Mouse (Mus musculus) brain, embryonic 14.5 days (tissue): ENCODE measurements around the gene Fut8.

Experiments used
- CTCF ChIP-seq: fragments of 200-500 bp; IDR thresholded peaks from 2 replicates; pipeline ENCODE4 v1.5.1; 2012; ENCODE audit warnings: inconsistent platforms, mild to moderate bottlenecking, moderate library complexity, borderline replicate concordance; ENCODE audit not compliant: insufficient read depth, insufficient read length; ENCODE audit errors: extremely low read depth
- POLR2A ChIP-seq: fragments of 200-500 bp; IDR thresholded peaks from 2 replicates; pipeline ENCODE4 v1.6.1; 2012; ENCODE audit warnings: mild to moderate bottlenecking, inconsistent platforms, borderline replicate concordance; ENCODE audit not compliant: poor library complexity, insufficient read depth, insufficient read length, severe bottlenecking; ENCODE audit errors: extremely low read depth

DNA sequence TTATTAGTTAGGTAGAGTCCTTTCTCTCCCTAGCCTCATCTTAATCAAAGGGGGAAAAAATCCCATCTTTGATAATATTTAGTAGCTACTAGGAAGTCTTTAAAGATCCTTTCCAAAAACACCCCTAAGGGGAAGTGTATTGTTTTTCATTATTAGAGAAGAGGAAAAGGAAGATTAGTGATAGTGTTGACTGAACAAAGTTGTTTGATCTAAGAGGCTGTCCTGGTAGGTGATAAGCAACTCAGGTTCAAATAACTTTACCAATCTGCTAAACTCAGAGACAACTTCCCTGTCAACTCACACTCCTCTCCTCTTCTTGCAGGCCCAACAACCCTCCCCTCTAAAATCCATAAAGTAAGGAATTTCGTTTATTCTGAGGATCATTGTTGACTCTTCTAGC is 190.2 kb downstream of the Fut8 start:
- no peak for TF ChIP-seq CTCF
- no peak for TF ChIP-seq POLR2A
